Mouse (Mus musculus): ENCODE measurements at regions not wholly inside any gene's neighbourhood (a gene's known extent, or its start where the extent isn't known, plus 50 kb on each side); places are given as distances from the start of the nearest gene placed in this dataset.
A peak's percentile ranks its signal among the peaks of the same experiment; 100 is the strongest.

- no peak for DNase-seq
Measured at GRCm38 (mm10) chr3:41857446-41857845, 115.0 kb downstream of the D3Ertd751e start.

- DNase-seq = no peak
Measured at GRCm38 (mm10) chr3:41862674-41863073, 120.3 kb downstream of the D3Ertd751e start.

- no peak for DNase-seq
Measured at GRCm38 (mm10) chr3:41908952-41909351, 166.5 kb downstream of the D3Ertd751e start.

- no peak for DNase-seq
Measured at GRCm38 (mm10) chr3:41913190-41913589, 170.8 kb downstream of the D3Ertd751e start.

- peak; percentile 72 for DNase-seq
Measured at GRCm38 (mm10) chr3:41939843-41940242, 197.4 kb downstream of the D3Ertd751e start.

GRCm38 (mm10) chr3:41942964-41943363 lies 200.6 kb downstream of the D3Ertd751e start:
- peak; percentile 70 to 77 for DNase-seq

GRCm38 (mm10) chr3:41949404-41949803 lies 207.0 kb downstream of the D3Ertd751e start:
- DNase-seq = no peak

- peak in 1 of 2 experiments; percentile 24 for DNase-seq
Measured at GRCm38 (mm10) chr3:41957385-41957784, 215.0 kb downstream of the D3Ertd751e start.

GRCm38 (mm10) chr3:41960209-41960608 lies 217.8 kb downstream of the D3Ertd751e start:
- no peak for DNase-seq

- peak; percentile 58 to 61 for DNase-seq
Measured at GRCm38 (mm10) chr3:41962923-41963322, 220.5 kb downstream of the D3Ertd751e start.

- no peak for DNase-seq
Measured at GRCm38 (mm10) chr3:42006672-42007265, 264.4 kb downstream of the D3Ertd751e start.

- DNase-seq = no peak
Measured at GRCm38 (mm10) chr3:42023187-42023586, 280.8 kb downstream of the D3Ertd751e start.

GRCm38 (mm10) chr3:42039632-42040031 lies 297.2 kb downstream of the D3Ertd751e start:
- DNase-seq = peak; percentile 26 to 52

GRCm38 (mm10) chr3:42040270-42040812 lies 297.9 kb downstream of the D3Ertd751e start:
- DNase-seq = no peak

- DNase-seq = no peak
Measured at GRCm38 (mm10) chr3:42040959-42041358, 298.5 kb downstream of the D3Ertd751e start.

GRCm38 (mm10) chr3:42057286-42057868 lies 315.0 kb downstream of the D3Ertd751e start:
- no peak for DNase-seq

- DNase-seq = no peak
Measured at GRCm38 (mm10) chr3:42065093-42065935, 322.9 kb downstream of the D3Ertd751e start.

GRCm38 (mm10) chr3:42065962-42066361 lies 323.6 kb downstream of the D3Ertd751e start:
- no peak for DNase-seq

GRCm38 (mm10) chr3:42067036-42067435 lies 324.6 kb downstream of the D3Ertd751e start:
- DNase-seq = no peak

- peak; percentile 66 to 77 for DNase-seq
Measured at GRCm38 (mm10) chr3:42074532-42075287, 332.3 kb downstream of the D3Ertd751e start.

- DNase-seq = peak; percentile 78 to 79
Measured at GRCm38 (mm10) chr3:42110976-42111847, 368.8 kb downstream of the D3Ertd751e start.

All from cerebellum, postnatal 10 days (tissue).